Mouse (Mus musculus): ENCODE data around the gene Fer. TPM values are rescaled to one million over a fixed set of nuclear protein-coding genes. Genes with fewer than 3 reads are reported as not detected.
"Not testable (repeated sequence)": the region's sequence is repeated elsewhere in the genome, so short reads cannot be mapped to it uniquely, and the experiment has no call there.

The Fer gene
- total and polyA plus RNA-seq, 2 experiments from 2014 or later = 14.3 to 24.8 TPM

GRCm38 (mm10) chr17:63844936-63845335 is 17.9 kb upstream of the Fer start:
- no peaks in the 10 kb centered on the region for H3K27me3 ChIP-seq (ENCODE audit: insufficient read depth, low read length)
- ATAC-seq = no peak

GRCm38 (mm10) chr17:63845766-63846165 is 17.1 kb upstream of the Fer start:
- not testable (repeated sequence) for ATAC-seq; H3K36me3 ChIP-seq (ENCODE audit: insufficient read depth, low read length); H3K27ac ChIP-seq; H3K4me3 ChIP-seq (ENCODE audit: low read length); H3K4me1 ChIP-seq (ENCODE audit: insufficient read depth, low read length); H3K27me3 ChIP-seq (ENCODE audit: insufficient read depth, low read length); DNase-seq (ENCODE audit: low spot score); H3K4me2 ChIP-seq (ENCODE audit: low read depth, low read length); H3K9ac ChIP-seq (replicated peaks; ENCODE audit: low read length); H3K9me3 ChIP-seq (ENCODE audit: low read length)
- WGBS = over 99% methylated on average over 3 of the region's 3 CpGs

More at GRCm38 (mm10) chr17:63844936-63845335, 17.9 kb upstream of the Fer start:
- TF ChIP-seq CTCF (IDR thresholded peaks at IDR 0.05; ENCODE audit: low read depth) = no peak
- H3K9me3 ChIP-seq (ENCODE audit: low read length) = no peaks in the 10 kb centered on the region
- H3K4me2 ChIP-seq (ENCODE audit: low read depth, low read length) = no peak overlapping the region
- DNase-seq (ENCODE audit: low spot score) = no peak
- no peaks in the 10 kb centered on the region for H3K4me1 ChIP-seq (ENCODE audit: insufficient read depth, low read length)
- H3K4me3 ChIP-seq (ENCODE audit: low read length) = no peak overlapping the region
- H3K27ac ChIP-seq = no peak overlapping the region
- 78% methylated on average over 5 of the region's 5 CpGs for WGBS
- no peak overlapping the region for H3K9ac ChIP-seq (replicated peaks; ENCODE audit: low read length)
- H3K36me3 ChIP-seq (ENCODE audit: insufficient read depth, low read length) = no peaks in the 10 kb centered on the region

GRCm38 (mm10) chr17:63849151-63849550 is 13.7 kb upstream of the Fer start:
- peak overlapping the region; percentile 68 for H3K9ac ChIP-seq (replicated peaks; ENCODE audit: low read length)
- peak overlapping the region; percentile 63 for H3K4me3 ChIP-seq (ENCODE audit: low read length)
- H3K4me2 ChIP-seq (ENCODE audit: low read depth, low read length) = peak overlapping the region; percentile 77
- no peaks in the 10 kb centered on the region for H3K9me3 ChIP-seq (ENCODE audit: low read length)
- peak overlapping the region; percentile 77 for H3K27ac ChIP-seq
- H3K4me1 ChIP-seq (ENCODE audit: insufficient read depth, low read length) = no peaks in the 10 kb centered on the region
- WGBS = 6% methylated on average over 6 of the region's 6 CpGs
- DNase-seq (ENCODE audit: low spot score) (peak; percentile 2), ATAC-seq (peak; percentile 14; the same call in 1 of the 2 replicates)
- H3K36me3 ChIP-seq (ENCODE audit: insufficient read depth, low read length) = no peaks in the 10 kb centered on the region
- no peak for TF ChIP-seq CTCF (IDR thresholded peaks at IDR 0.05; ENCODE audit: low read depth)
- H3K27me3 ChIP-seq (ENCODE audit: insufficient read depth, low read length) = no peaks in the 10 kb centered on the region

GRCm38 (mm10) chr17:63849566-63849965 is 13.3 kb upstream of the Fer start:
- Histone ChIP-seq H3K4me2 (ENCODE audit: low read depth, low read length) (peak overlapping the region; percentile 77), H3K27ac (peak overlapping the region; percentile 77), H3K27me3 (ENCODE audit: insufficient read depth, low read length) (no peaks in the 10 kb centered on the region), H3K9ac (replicated peaks; ENCODE audit: low read length) (peak overlapping the region; percentile 68), H3K4me3 (ENCODE audit: low read length) (peak overlapping the region; percentile 63), H3K9me3 (ENCODE audit: low read length) (no peaks in the 10 kb centered on the region), H3K4me1 (ENCODE audit: insufficient read depth, low read length) (no peaks in the 10 kb centered on the region), H3K36me3 (ENCODE audit: insufficient read depth, low read length) (no peaks in the 10 kb centered on the region)
- peak; percentile 99 for ATAC-seq
- peak; percentile 93 for DNase-seq (ENCODE audit: low spot score)
- under 1% methylated on average over 22 of the region's 22 CpGs for WGBS
- peak; percentile 2; the same call in 1 of the 2 replicates for TF ChIP-seq CTCF (IDR thresholded peaks at IDR 0.05; ENCODE audit: low read depth)

- 88% methylated on average over 9 of the region's 9 CpGs for WGBS
- no peak overlapping the region; the same call in 1 of the 2 replicates for H3K27ac ChIP-seq
- ATAC-seq (peak; percentile 15; the same call in 1 of the 2 replicates), DNase-seq (ENCODE audit: low spot score) (no peak)
- no peak for TF ChIP-seq CTCF (IDR thresholded peaks at IDR 0.05; ENCODE audit: low read depth)
- H3K4me3 ChIP-seq (ENCODE audit: low read length) = no peak overlapping the region
- no peaks in the 10 kb centered on the region for H3K27me3 ChIP-seq (ENCODE audit: insufficient read depth, low read length)
- no peak overlapping the region; the same call in 1 of the 2 replicates for H3K9ac ChIP-seq (replicated peaks; ENCODE audit: low read length)
- no peaks in the 10 kb centered on the region for H3K9me3 ChIP-seq (ENCODE audit: low read length)
- no peaks in the 10 kb centered on the region for H3K4me1 ChIP-seq (ENCODE audit: insufficient read depth, low read length)
- peak overlapping the region; percentile 77 for H3K4me2 ChIP-seq (ENCODE audit: low read depth, low read length)
- H3K36me3 ChIP-seq (ENCODE audit: insufficient read depth, low read length) = no peaks in the 10 kb centered on the region
These were observed 12.8 kb upstream of the Fer start for GRCm38 (mm10) chr17:63850016-63850415.

GRCm38 (mm10) chr17:63857023-63857544 is 5.8 kb upstream of the Fer start:
- TF ChIP-seq CTCF (IDR thresholded peaks at IDR 0.05; ENCODE audit: low read depth) = no peak
- no peaks in the 10 kb centered on the region for H3K9me3 ChIP-seq (ENCODE audit: low read length)
- ATAC-seq (no peak), DNase-seq (ENCODE audit: low spot score) (no peak)
- no peak overlapping the region for H3K4me2 ChIP-seq (ENCODE audit: low read depth, low read length)
- H3K27ac ChIP-seq = no peak overlapping the region
- H3K9ac ChIP-seq (replicated peaks; ENCODE audit: low read length) = no peak overlapping the region
- no peaks in the 10 kb centered on the region for H3K4me1 ChIP-seq (ENCODE audit: insufficient read depth, low read length)
- H3K27me3 ChIP-seq (ENCODE audit: insufficient read depth, low read length) = no peaks in the 10 kb centered on the region
- no peak overlapping the region for H3K4me3 ChIP-seq (ENCODE audit: low read length)
- H3K36me3 ChIP-seq (ENCODE audit: insufficient read depth, low read length) = no peaks in the 10 kb centered on the region
- WGBS = 92% methylated on average over 7 of the region's 7 CpGs

GRCm38 (mm10) chr17:63860988-63861387 is 1.9 kb upstream of the Fer start:
- 51% methylated on average over 4 of the region's 4 CpGs for WGBS
- DNase-seq (ENCODE audit: low spot score) (peak; percentile 65), ATAC-seq (no peak)
- Histone ChIP-seq H3K4me3 (ENCODE audit: low read length) (no peak overlapping the region), H3K4me2 (ENCODE audit: low read depth, low read length) (no peak overlapping the region), H3K27ac (no peak overlapping the region), H3K9me3 (ENCODE audit: low read length) (no peaks in the 10 kb centered on the region), H3K36me3 (ENCODE audit: insufficient read depth, low read length) (no peaks in the 10 kb centered on the region), H3K27me3 (ENCODE audit: insufficient read depth, low read length) (no peaks in the 10 kb centered on the region), H3K4me1 (ENCODE audit: insufficient read depth, low read length) (peaks cover 5% of the 10 kb centered on the region; the same call in 1 of the 2 replicates), H3K9ac (replicated peaks; ENCODE audit: low read length) (no peak overlapping the region)
- TF ChIP-seq CTCF (IDR thresholded peaks at IDR 0.05; ENCODE audit: low read depth) = no peak
